Comparison of ENCODE assay signal across 8 mouse cellular contexts in the genomic region with DNA sequence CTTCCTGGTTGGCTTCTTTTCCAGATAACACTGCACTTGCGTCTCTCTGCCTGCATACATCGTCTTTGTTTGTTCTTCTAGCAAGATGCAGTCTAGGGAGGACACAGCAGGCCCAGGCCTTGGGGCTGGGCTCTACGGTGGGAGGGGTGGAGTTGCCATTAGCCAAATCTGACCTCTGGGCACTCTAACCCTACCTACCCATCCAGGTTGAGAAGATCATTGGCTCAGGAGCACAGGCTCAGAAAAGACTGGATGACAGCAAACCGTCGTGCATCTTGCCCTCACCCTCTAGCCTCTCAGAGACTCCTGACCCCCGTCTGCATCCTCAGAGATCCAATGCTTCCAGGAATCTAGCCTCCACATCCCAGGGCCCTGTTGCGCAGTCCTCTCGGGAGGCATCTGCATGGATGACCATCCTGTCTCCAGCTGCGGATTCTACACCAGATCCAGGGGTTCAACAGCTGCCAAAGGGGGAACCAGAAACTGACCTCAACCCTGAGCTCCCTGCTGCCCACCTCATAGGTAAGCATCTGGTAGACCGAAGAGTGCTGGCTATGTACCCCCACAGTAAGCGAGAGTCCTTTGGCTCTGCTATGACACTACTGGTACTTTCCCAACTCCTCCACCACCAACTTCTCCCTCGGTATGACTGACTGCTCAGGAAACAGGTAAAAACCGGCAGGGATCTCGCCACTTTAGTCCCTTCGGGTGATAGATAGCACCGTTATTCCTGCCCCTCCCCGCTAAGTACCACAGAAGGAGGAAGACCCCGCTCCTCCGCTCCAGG. TPM values are rescaled to one million over a fixed set of nuclear protein-coding genes. Genes with fewer than 3 reads are reported as not detected.
DNase-seq lines count a peak whose midpoint lies in the region; ATAC-seq and TF ChIP-seq lines count a peak whose summit lies in the region.

No protein-coding gene starts in this region.

- peak; percentile 42 for ATAC-seq in forebrain, embryonic 14.5 days
- 0 out of 2 replicates have a peak, but pooled peaks have one; percentile 17 for ATAC-seq in liver, embryonic 13.5 days (ENCODE audit: low read depth)
- ATAC-seq in stomach, postnatal 0 days (ENCODE audit: low FRiP score, low TSS enrichment) = peak; percentile 21; the same call in 1 of the 2 replicates

- H3K4me1 ChIP-seq in forebrain, embryonic 14.5 days (ENCODE audit: control insufficient read depth, insufficient read depth, low read length) = peaks cover 10% of the 10 kb centered on the region
- H3K4me1 ChIP-seq in liver, embryonic 13.5 days (replicated peaks) = peaks cover 34% of the 10 kb centered on the region
- no peaks in the 10 kb centered on the region for H3K4me1 ChIP-seq in stomach, postnatal 0 days (replicated peaks; ENCODE audit: control insufficient read depth, insufficient read depth)

- H3K4me3 ChIP-seq in forebrain, embryonic 14.5 days (ENCODE audit: low read depth, low read length) = peak overlapping the region; percentile 31
- H3K4me3 ChIP-seq in liver, embryonic 13.5 days (replicated peaks) = peak overlapping the region; percentile 57
- H3K4me3 ChIP-seq in stomach, postnatal 0 days (ENCODE audit: low read depth, low read length) = peak overlapping the region; percentile 41

- no peaks in the 10 kb centered on the region for H3K36me3 ChIP-seq in forebrain, embryonic 14.5 days (ENCODE audit: control insufficient read depth, insufficient read depth, low read length)
- no peaks in the 10 kb centered on the region for H3K36me3 ChIP-seq in liver, embryonic 13.5 days
- no peaks in the 10 kb centered on the region for H3K36me3 ChIP-seq in stomach, postnatal 0 days (ENCODE audit: control insufficient read depth, insufficient read depth, low read length)

- no peak overlapping the region for H3K27ac ChIP-seq in forebrain, embryonic 14.5 days (ENCODE audit: low read depth, low read length)
- no peak overlapping the region for H3K27ac ChIP-seq in liver, embryonic 13.5 days
- no peak overlapping the region for H3K27ac ChIP-seq in stomach, postnatal 0 days (replicated peaks)

- no peak for TF ChIP-seq EP300 in stomach, postnatal 0 days (optimal IDR thresholded peaks at IDR 0.05)

- peak overlapping the region; percentile 43; the same call in 1 of the 2 replicates for H3K9ac ChIP-seq in forebrain, embryonic 14.5 days (ENCODE audit: low read length)
- peak overlapping the region; percentile 62 for H3K9ac ChIP-seq in liver, embryonic 13.5 days
- H3K9ac ChIP-seq in stomach, postnatal 0 days (ENCODE audit: low read length) = peak overlapping the region; percentile 52

- peaks cover 25% of the 10 kb centered on the region for H3K27me3 ChIP-seq in forebrain, embryonic 14.5 days (replicated peaks; ENCODE audit: control insufficient read depth, insufficient read depth, low read length)
- H3K27me3 ChIP-seq in liver, embryonic 13.5 days = peaks cover 51% of the 10 kb centered on the region
- no peaks in the 10 kb centered on the region for H3K27me3 ChIP-seq in stomach, postnatal 0 days (ENCODE audit: control insufficient read depth, insufficient read depth, low read length)

- H3K9me3 ChIP-seq in forebrain, embryonic 14.5 days (replicated peaks; ENCODE audit: control insufficient read depth, low read length) = no peaks in the 10 kb centered on the region
- no peaks in the 10 kb centered on the region for H3K9me3 ChIP-seq in liver, embryonic 13.5 days (replicated peaks)
- H3K9me3 ChIP-seq in stomach, postnatal 0 days (ENCODE audit: control insufficient read depth, low read length) = no peaks in the 10 kb centered on the region

- H3K4me2 ChIP-seq in forebrain, embryonic 14.5 days (ENCODE audit: low read length) = peak overlapping the region; percentile 60
- H3K4me2 ChIP-seq in liver, embryonic 13.5 days = peak overlapping the region; percentile 80
- peak overlapping the region; percentile 78 for H3K4me2 ChIP-seq in stomach, postnatal 0 days (replicated peaks; ENCODE audit: low read depth)

- no peak for TF ChIP-seq CTCF in stomach, postnatal 0 days (IDR thresholded peaks at IDR 0.05; ENCODE audit: low read depth)

- 48% methylated on average over 19 of the region's 19 CpGs for WGBS in forebrain, embryonic 14.5 days
- WGBS in liver, embryonic 13.5 days (ENCODE audit: insufficient replicate concordance) = 35% methylated on average over 19 of the region's 19 CpGs
- 38% methylated on average over 19 of the region's 19 CpGs for WGBS in stomach, postnatal 0 days

- peak; percentile 49 to 58 for DNase-seq in spleen, adult 18-20 months
- no peak for DNase-seq in spleen, adult 12 weeks (ENCODE audit: low spot score)
- DNase-seq in forebrain, embryonic 14.5 days (ENCODE audit: low spot score) = no peak
- no peak for DNase-seq in liver, embryonic 13.5 days
- no peak for DNase-seq in stomach, postnatal 0 days (ENCODE audit: low spot score)
- DNase-seq in ovary, adult 18-20 months (ENCODE audit: low spot score) = no peak
- DNase-seq in kidney, postnatal 14 days = no peak
- no peak for DNase-seq in layer of hippocampus, adult 18-20 months (ENCODE audit: low spot score in 2 of 2)

RNA-seq across cellular contexts. Expression of a gene that starts 0.8 kb away (rescaled TPM):
- polyA plus RNA-seq in forebrain, embryonic 14.5 days (2014; fragmentation: Nextera tagmentation; extraction: Ambion mirVana) = 0.39 TPM in 1 of 2 replicates, not detected in the other
- polyA plus RNA-seq in liver, embryonic 13.5 days (2015; fragmentation: Nextera tagmentation; extraction: Ambion mirVana) = 0.53 and 0.80 TPM in 2 replicates
- polyA plus RNA-seq in stomach, postnatal 0 days (2015; fragmentation: Nextera tagmentation; extraction: Ambion mirVana) = 0.63 and 0.78 TPM in 2 replicates
- under 1 TPM; 0.41 to 0.64 TPM for total RNA-seq in layer of hippocampus, adult 18-20 months (2021)

RNA-seq across cellular contexts. Expression of a gene that starts 6.8 kb away (rescaled TPM):
- not detected in 2 replicates for polyA plus RNA-seq in forebrain, embryonic 14.5 days (2014; fragmentation: Nextera tagmentation; extraction: Ambion mirVana)
- polyA plus RNA-seq in liver, embryonic 13.5 days (2015; fragmentation: Nextera tagmentation; extraction: Ambion mirVana) = 0.25 and 0.35 TPM in 2 replicates
- polyA plus RNA-seq in stomach, postnatal 0 days (2015; fragmentation: Nextera tagmentation; extraction: Ambion mirVana) = 0.32 and 0.40 TPM in 2 replicates
- total RNA-seq in layer of hippocampus, adult 18-20 months (2021) = not detected

RNA-seq across cellular contexts. Expression of a gene that starts 6.8 kb away (rescaled TPM):
- polyA plus RNA-seq in forebrain, embryonic 14.5 days (2014; fragmentation: Nextera tagmentation; extraction: Ambion mirVana) = 6.1 and 8.0 TPM in 2 replicates
- polyA plus RNA-seq in liver, embryonic 13.5 days (2015; fragmentation: Nextera tagmentation; extraction: Ambion mirVana) = 21.6 and 29.0 TPM in 2 replicates
- polyA plus RNA-seq in stomach, postnatal 0 days (2015; fragmentation: Nextera tagmentation; extraction: Ambion mirVana) = 17.5 and 19.3 TPM in 2 replicates
- 1 to 10 TPM; 5.5 to 6.7 TPM for total RNA-seq in layer of hippocampus, adult 18-20 months (2021)

RNA-seq across cellular contexts. Expression of a gene that starts 10.1 kb away (rescaled TPM):
- polyA plus RNA-seq in forebrain, embryonic 14.5 days (2014; fragmentation: Nextera tagmentation; extraction: Ambion mirVana) = 0.13 and 0.21 TPM in 2 replicates
- polyA plus RNA-seq in liver, embryonic 13.5 days (2015; fragmentation: Nextera tagmentation; extraction: Ambion mirVana) = 0.07 and 0.10 TPM in 2 replicates
- polyA plus RNA-seq in stomach, postnatal 0 days (2015; fragmentation: Nextera tagmentation; extraction: Ambion mirVana) = 0.11 and 0.16 TPM in 2 replicates
- under 1 TPM; 0.22 to 0.41 TPM for total RNA-seq in layer of hippocampus, adult 18-20 months (2021)

RNA-seq across cellular contexts. Expression of a gene that starts 19.2 kb away (rescaled TPM):
- 6.9 and 7.3 TPM in 2 replicates for polyA plus RNA-seq in forebrain, embryonic 14.5 days (2014; fragmentation: Nextera tagmentation; extraction: Ambion mirVana)
- 17.4 and 18.5 TPM in 2 replicates for polyA plus RNA-seq in liver, embryonic 13.5 days (2015; fragmentation: Nextera tagmentation; extraction: Ambion mirVana)
- polyA plus RNA-seq in stomach, postnatal 0 days (2015; fragmentation: Nextera tagmentation; extraction: Ambion mirVana) = 24.3 and 25.2 TPM in 2 replicates
- total RNA-seq in layer of hippocampus, adult 18-20 months (2021) = 10 to 100 TPM in 1 of 2 experiments, 1 to 10 TPM in 1; 9.4 to 13.0 TPM

Comparison
In these comparisons a context has a peak if more than half of its experiments do, and no peak if none do; other contexts are left out.
1. DNase-seq: peak in spleen, adult 18-20 months (2 of 2); none in spleen, adult 12 weeks (single experiment), forebrain, embryonic 14.5 days (single experiment), liver, embryonic 13.5 days (single experiment), stomach, postnatal 0 days (single experiment), ovary, adult 18-20 months (single experiment), kidney, postnatal 14 days (single experiment) and layer of hippocampus, adult 18-20 months (0 of 2).
2. Peak in every context shown above with its lines, with median percentiles within 50 percentile points of each other: ATAC-seq, H3K4me2 ChIP-seq, H3K4me3 ChIP-seq and H3K9ac ChIP-seq.